Mouse (Mus musculus): ENCODE measurements at regions not wholly inside any gene's neighbourhood (a gene's known extent, or its start where the extent isn't known, plus 50 kb on each side); places are given as distances from the start of the nearest gene placed in this dataset.

DNA sequence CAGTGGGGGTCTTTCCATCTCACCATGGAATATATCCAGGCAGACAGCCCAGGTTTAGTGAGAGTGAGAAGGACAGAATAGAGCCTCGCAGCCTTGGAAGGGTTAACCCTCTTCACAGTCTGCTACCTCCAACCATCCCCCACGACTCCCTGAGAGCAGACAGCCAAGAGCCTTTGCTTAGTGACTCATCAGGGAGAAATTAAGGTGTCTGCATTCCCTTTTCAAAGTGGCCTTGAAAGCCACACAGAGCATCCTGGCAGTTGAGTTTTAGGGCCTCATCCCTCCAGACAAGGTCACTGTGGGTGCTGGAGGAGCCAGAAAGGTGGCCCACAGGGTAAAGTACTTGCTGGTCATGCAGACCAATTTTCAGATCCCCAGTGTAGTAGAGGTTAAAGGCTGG lies 149.9 kb upstream of the Sox11 start:
- Histone ChIP-seq H3K9ac (no peak overlapping the region), H3K36me3 (no peaks in the 10 kb centered on the region), H3K9me3 (no peaks in the 10 kb centered on the region), H3K4me1 (replicated peaks) (peaks cover 8% of the 10 kb centered on the region; the same call in 1 of the 2 replicates), H3K4me3 (replicated peaks) (no peak overlapping the region), H3K27ac (no peak overlapping the region), H3K4me2 (replicated peaks) (no peak overlapping the region), H3K27me3 (replicated peaks) (no peaks in the 10 kb centered on the region)
- peak; percentile 56; the same call in 1 of the 2 replicates for ATAC-seq
- WGBS = 14% methylated on average over 2 of the region's 2 CpGs

DNA sequence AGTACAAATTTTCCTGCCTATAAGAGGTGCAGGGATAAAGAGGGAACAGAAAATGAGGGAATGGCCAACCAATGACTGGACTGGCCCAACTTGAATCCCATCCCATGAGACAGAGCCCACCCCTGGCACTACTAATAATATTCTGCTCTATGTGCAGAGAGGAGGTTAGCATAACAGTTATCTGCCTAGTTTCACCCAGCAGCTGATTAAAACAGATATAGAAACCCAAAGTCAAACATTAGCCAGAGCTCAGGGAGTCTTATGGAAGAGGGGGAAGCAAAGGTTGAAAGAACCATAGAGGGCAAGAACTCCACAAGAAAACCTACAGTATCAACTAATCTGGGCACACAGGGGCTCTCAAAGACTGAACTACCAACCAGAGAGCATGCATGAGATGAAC lies 138.9 kb upstream of the Sox11 start:
- ATAC-seq = peak; percentile 66; the same call in 1 of the 2 replicates

DNA sequence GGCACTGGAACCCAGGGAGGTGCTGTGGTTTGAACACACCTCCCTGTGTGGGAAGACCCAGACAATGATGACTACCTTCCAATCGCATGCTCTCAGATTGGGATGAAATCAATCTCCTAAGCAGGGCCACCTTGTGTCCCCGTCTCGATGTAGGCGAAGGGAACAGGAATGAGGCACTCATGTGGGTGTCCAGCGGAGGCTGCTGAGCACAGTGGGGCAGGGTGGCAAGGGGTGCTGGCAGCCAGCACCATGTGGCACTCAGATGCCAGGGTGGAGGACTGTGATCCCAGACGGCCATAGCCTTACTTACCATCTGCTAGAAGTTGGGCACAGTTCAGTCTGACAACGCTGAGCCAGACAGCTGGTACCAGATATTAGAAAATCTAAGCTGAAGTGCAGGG lies 137.2 kb upstream of the Sox11 start:
- Histone ChIP-seq H3K4me2 (replicated peaks) (no peak overlapping the region), H3K27me3 (replicated peaks) (no peaks in the 10 kb centered on the region), H3K9ac (no peak overlapping the region), H3K9me3 (no peaks in the 10 kb centered on the region), H3K4me1 (replicated peaks) (no peaks in the 10 kb centered on the region), H3K4me3 (replicated peaks) (no peak overlapping the region), H3K27ac (no peak overlapping the region), H3K36me3 (no peaks in the 10 kb centered on the region)
- ATAC-seq = no peak
- 91% methylated on average over 7 of the region's 7 CpGs for WGBS

More for the DNA sequence above, 138.9 kb upstream of the Sox11 start:
- no peak overlapping the region for H3K4me2 ChIP-seq (replicated peaks)
- H3K9ac ChIP-seq = no peak overlapping the region
- no peaks in the 10 kb centered on the region for H3K36me3 ChIP-seq
- H3K4me3 ChIP-seq (replicated peaks) = no peak overlapping the region
- no peak overlapping the region for H3K27ac ChIP-seq
- H3K4me1 ChIP-seq (replicated peaks) = no peaks in the 10 kb centered on the region
- no peaks in the 10 kb centered on the region for H3K27me3 ChIP-seq (replicated peaks)
- no peaks in the 10 kb centered on the region for H3K9me3 ChIP-seq

DNA sequence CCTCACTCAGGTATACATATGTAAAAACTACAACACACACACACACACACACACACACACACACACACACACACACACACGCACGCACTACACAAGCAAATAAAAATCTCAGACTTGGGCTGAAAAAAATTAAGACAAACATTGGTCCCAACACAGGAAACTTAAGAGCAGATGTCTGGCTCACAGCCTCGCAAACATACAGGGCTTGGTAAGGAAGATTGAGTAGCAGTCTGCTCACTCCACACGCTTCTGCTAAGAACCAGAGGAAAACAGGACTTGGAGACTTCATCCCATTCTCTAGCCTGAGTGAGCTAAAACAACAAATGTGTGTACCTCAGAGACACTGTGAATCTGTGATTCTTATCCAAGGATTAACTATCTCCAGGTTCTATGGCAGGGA lies 132.3 kb upstream of the Sox11 start:
- Histone ChIP-seq H3K4me3 (replicated peaks) (no peak overlapping the region), H3K9ac (no peak overlapping the region), H3K36me3 (no peaks in the 10 kb centered on the region), H3K9me3 (no peaks in the 10 kb centered on the region), H3K27ac (0 out of 2 replicates have a peak overlapping the region, but pooled peaks have one; percentile 7), H3K4me2 (replicated peaks) (no peak overlapping the region), H3K27me3 (replicated peaks) (no peaks in the 10 kb centered on the region), H3K4me1 (replicated peaks) (peaks cover 11% of the 10 kb centered on the region)
- WGBS = 40% methylated on average over 4 of the region's 4 CpGs
- no peak for ATAC-seq

DNA sequence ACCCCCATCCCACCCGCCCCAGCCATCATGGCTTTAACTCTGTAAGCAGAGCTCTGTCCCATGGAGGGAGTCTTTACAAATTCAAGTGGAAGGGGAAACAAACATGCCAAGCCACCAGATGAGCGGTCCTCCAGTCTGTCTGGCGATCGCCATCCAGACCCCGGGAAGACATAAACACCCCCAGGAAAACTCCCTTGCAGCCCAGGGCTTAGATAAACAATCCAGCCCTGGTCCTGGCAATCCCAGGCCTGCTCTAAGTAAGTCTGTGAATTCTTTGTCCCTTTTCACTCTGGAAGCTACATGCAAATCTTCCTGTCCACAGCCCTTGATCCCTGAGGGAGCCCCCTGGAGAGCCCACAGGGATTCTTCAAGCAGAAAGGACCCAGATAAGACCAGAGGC lies 129.2 kb upstream of the Sox11 start:
- Histone ChIP-seq H3K9ac (no peak overlapping the region), H3K27ac (no peak overlapping the region), H3K36me3 (no peaks in the 10 kb centered on the region), H3K4me1 (replicated peaks) (peaks cover 11% of the 10 kb centered on the region), H3K4me2 (replicated peaks) (no peak overlapping the region), H3K27me3 (replicated peaks) (no peaks in the 10 kb centered on the region), H3K9me3 (no peaks in the 10 kb centered on the region), H3K4me3 (replicated peaks) (no peak overlapping the region)
- 29% methylated on average over 5 of the region's 5 CpGs for WGBS
- 0 out of 2 replicates have a peak, but pooled peaks have one; percentile 34 for ATAC-seq

DNA sequence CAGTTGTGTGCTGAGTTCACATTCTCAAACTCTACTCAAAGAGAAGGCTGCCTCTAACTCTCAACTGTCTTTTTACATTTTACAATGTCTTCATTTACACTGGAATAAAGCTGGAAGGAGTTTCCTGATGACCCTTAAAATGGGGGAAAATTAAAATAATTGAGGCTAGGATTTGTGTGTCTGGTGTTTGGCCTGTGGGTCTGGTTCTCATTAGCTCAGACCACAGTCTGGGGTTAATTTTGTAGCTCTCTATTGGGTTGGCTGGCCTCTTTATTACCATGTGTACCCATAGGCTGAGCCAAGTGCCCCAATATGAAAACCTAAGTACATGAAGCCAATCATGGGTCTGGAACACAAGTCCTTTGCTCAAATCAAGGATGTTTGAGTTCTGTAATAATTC lies 128.0 kb upstream of the Sox11 start:
- no peak for ATAC-seq
- Histone ChIP-seq H3K9me3 (no peaks in the 10 kb centered on the region), H3K27me3 (replicated peaks) (no peaks in the 10 kb centered on the region), H3K27ac (no peak overlapping the region), H3K4me1 (replicated peaks) (peaks cover 11% of the 10 kb centered on the region), H3K4me3 (replicated peaks) (no peak overlapping the region), H3K4me2 (replicated peaks) (no peak overlapping the region), H3K36me3 (no peaks in the 10 kb centered on the region), H3K9ac (no peak overlapping the region)

DNA sequence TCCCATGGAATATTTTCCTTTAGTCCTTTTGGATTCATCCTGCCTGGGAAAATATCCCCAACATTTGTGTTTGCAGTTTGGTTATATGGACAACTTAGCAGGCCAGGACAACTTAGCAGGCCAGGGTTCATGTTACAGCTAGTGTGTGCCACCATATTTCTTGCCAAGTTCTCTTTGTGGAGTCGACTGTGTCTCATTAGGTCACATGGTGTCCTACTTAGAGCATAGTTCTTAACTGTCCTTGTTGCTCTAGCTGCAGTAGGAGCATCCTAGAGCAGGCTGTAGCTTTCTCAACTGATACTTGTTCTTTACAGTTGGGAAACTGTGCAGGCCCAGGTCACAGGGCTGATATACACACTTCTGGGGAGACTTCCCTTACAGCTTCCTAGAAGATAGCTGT lies 126.4 kb upstream of the Sox11 start:
- H3K4me2 ChIP-seq (replicated peaks) = no peak overlapping the region
- H3K9me3 ChIP-seq = no peaks in the 10 kb centered on the region
- no peak overlapping the region for H3K27ac ChIP-seq
- peaks cover 10% of the 10 kb centered on the region for H3K4me1 ChIP-seq (replicated peaks)
- H3K4me3 ChIP-seq (replicated peaks) = no peak overlapping the region
- H3K27me3 ChIP-seq (replicated peaks) = no peaks in the 10 kb centered on the region
- no peak overlapping the region for H3K9ac ChIP-seq
- H3K36me3 ChIP-seq = no peaks in the 10 kb centered on the region
- no peak for ATAC-seq
- WGBS = 56% methylated on average over 1 of the region's 1 CpGs

DNA sequence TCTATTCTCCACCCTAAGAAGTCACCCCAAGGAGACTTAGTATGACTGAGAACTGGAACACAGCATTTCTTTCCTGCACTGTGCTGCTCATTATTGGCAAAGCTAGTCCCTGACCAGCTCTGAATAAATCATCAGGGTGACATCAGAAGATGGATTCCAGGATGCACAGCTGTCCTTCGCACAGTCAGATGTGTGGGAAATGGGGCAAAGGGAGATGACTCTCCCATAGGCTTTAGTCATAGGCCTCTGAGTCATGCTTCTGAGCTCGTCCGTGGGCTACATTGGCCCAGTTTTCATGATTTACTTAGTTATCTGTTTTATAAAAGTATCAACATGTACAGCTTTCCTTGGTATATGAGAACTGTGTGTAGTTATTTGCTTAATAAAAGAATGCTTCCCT lies 125.8 kb upstream of the Sox11 start:
- no peak overlapping the region for H3K27ac ChIP-seq
- H3K27me3 ChIP-seq (replicated peaks) = no peaks in the 10 kb centered on the region
- ATAC-seq = no peak
- H3K36me3 ChIP-seq = no peaks in the 10 kb centered on the region
- H3K4me2 ChIP-seq (replicated peaks) = no peak overlapping the region
- no peak overlapping the region for H3K9ac ChIP-seq
- 74% methylated on average over 3 of the region's 3 CpGs for WGBS
- H3K9me3 ChIP-seq = no peaks in the 10 kb centered on the region
- peaks cover 8% of the 10 kb centered on the region; the same call in 1 of the 2 replicates for H3K4me1 ChIP-seq (replicated peaks)
- no peak overlapping the region for H3K4me3 ChIP-seq (replicated peaks)

DNA sequence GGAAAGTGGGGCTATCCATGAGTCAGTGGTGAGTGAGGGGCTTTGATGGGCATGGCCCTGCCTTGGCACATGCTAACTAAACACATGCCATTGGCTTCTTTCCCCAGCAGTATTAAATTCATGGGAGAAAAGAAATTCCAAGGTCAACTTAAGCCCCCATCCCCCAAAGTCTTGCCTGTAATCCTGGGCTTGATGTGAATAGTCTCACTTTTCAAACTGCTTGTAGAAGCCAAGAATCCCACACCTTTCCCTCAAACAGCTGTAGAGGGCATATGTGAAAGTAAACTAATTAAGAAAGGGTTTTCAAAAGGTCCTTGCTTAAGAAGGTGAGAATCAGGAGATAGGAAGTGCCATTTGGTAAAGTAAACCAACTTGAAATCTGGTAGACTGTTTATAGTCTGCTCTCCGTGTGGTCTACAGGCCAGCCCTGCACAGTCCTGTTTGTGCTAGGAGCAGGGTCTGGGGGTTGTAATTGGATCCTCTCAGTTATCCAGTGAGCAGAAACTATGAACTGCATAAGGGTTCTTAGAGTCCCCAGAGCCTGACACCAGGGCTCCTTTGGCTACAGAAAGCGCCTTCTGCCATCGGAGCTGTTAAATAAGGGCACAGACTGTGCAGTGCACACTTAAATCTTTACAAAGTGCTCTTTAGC lies 123.3 kb upstream of the Sox11 start:
- H3K27me3 ChIP-seq (replicated peaks) = no peaks in the 10 kb centered on the region
- H3K4me3 ChIP-seq (replicated peaks) = no peak overlapping the region
- no peaks in the 10 kb centered on the region; the same call in 1 of the 2 replicates for H3K4me1 ChIP-seq (replicated peaks)
- H3K9ac ChIP-seq = no peak overlapping the region
- no peak overlapping the region for H3K4me2 ChIP-seq (replicated peaks)
- 37% methylated on average over 3 of the region's 3 CpGs for whole genome bisulfite sequencing
- no peaks in the 10 kb centered on the region for H3K9me3 ChIP-seq
- no peak for ATAC-seq
- no peaks in the 10 kb centered on the region for H3K36me3 ChIP-seq
- no peak overlapping the region for H3K27ac ChIP-seq

DNA sequence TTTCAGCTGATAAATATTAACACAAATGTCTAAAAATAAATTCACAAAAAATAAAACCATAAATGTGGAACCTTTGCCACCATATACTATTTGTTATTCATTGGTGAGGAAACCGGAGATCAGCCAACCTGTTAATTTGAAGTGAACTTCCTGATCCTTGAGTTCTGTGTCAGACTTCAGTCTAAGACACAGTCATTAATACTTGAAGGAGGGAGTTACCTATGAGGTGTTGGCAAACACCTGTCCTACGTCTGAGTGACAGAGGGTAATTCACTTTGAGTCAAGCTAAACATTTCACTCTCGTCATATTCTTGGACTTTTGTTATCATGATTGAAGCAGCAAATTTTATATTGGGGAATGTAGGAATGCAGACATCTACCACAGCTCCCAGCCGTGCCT lies 116.3 kb upstream of the Sox11 start:
- Histone ChIP-seq H3K4me3 (replicated peaks) (no peak overlapping the region), H3K9ac (no peak overlapping the region), H3K27ac (no peak overlapping the region), H3K36me3 (no peaks in the 10 kb centered on the region), H3K4me1 (replicated peaks) (no peaks in the 10 kb centered on the region), H3K4me2 (replicated peaks) (no peak overlapping the region), H3K9me3 (no peaks in the 10 kb centered on the region), H3K27me3 (replicated peaks) (no peaks in the 10 kb centered on the region)
- ATAC-seq = peak; percentile 71; the same call in 1 of the 2 replicates
- WGBS = 59% methylated on average over 4 of the region's 4 CpGs

DNA sequence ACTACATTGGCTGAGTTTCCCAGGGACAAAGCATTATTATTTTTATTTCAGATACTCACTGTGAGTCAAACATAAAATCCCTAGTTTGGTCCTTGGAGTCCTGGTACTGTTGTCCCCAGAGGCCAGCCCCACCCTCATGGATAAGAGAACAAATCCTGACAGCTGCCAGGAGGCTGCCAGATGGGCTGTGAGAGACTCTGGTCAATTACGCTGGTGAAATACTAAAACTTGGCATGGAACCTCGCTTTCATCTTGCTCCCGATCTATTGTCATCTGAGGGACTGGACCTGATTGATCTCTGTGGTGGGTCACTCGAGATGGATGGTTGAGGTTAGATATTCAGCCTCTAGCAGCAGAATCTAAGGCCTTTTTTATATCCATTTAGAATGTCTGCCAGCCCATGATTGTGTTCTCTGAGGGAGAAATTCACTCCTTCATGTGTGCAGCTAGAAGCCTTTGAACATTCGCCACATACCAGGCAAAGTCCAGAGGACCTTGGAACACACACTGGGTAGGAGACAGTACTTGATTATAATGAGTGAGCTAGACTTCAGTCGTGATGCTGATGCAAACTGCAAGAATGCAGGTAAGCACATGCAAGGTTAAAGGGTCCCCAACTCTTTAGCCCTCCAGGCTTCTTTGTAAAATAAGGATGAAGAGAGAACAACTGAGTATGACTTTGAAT lies 95.4 kb upstream of the Sox11 start:
- Histone ChIP-seq H3K27me3 (replicated peaks) (no peaks in the 10 kb centered on the region), H3K9me3 (no peaks in the 10 kb centered on the region), H3K36me3 (no peaks in the 10 kb centered on the region), H3K27ac (no peak overlapping the region), H3K4me3 (replicated peaks) (no peak overlapping the region), H3K9ac (no peak overlapping the region), H3K4me1 (replicated peaks) (no peaks in the 10 kb centered on the region), H3K4me2 (replicated peaks) (no peak overlapping the region)
- ATAC-seq = no peak
- WGBS = 67% methylated on average over 6 of the region's 6 CpGs

DNA sequence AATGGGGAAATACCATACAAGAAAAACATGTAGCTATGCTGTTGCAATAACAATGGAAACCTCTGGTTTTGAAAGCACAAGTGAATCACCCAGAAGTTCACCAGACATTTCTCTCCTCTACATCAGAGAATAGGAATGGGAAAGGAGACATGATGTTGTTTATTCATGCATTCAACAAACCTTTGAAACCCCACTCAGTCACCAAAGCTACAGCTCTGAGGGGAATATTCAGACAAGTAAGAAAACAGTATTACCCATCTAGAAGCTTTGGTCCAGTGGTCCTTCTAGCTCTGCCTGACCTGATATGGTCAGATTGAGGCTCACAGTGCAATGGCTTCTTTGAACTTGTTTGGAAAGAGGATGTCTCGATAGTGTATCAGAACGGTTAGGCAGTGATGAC lies 89.0 kb upstream of the Sox11 start:
- no peak for ATAC-seq
- WGBS = 79% methylated on average over 2 of the region's 2 CpGs
- no peaks in the 10 kb centered on the region for H3K27me3 ChIP-seq (replicated peaks)

DNA sequence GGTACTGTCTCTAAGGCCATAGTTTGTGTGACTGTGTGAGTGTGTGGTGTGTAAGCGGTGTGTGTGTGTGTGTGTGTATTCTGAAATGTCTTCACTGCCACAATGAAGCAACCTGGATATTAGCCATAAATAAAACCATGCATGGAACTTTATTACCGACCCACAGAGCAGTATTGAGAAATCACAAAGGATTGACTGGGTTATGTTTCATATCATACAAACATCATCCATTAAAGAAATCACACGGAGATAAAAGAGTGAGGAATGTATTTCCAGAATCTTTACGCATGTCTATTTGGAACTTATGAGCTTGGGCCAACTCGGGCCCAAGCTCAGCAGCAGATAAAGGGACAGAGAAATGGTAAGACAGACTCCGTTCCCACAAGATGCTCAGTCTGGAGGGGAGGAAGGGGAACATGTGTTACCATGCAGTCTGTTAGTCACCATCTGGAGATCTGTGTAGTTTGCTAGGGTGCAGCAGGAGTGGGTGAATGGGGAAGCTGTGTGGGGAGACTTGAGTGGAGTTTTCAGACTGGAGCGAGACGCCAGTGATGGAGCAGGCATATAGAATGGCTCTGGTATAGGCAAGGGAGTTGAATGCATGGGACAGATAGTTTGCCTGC lies 75.1 kb upstream of the Sox11 start:
- no peaks in the 10 kb centered on the region for H3K9me3 ChIP-seq
- H3K4me1 ChIP-seq (replicated peaks) = no peaks in the 10 kb centered on the region
- H3K4me3 ChIP-seq (replicated peaks) = no peak overlapping the region
- no peak for ATAC-seq
- H3K27me3 ChIP-seq (replicated peaks) = no peaks in the 10 kb centered on the region
- WGBS = 76% methylated on average over 8 of the region's 8 CpGs
- no peak overlapping the region for H3K27ac ChIP-seq
- H3K9ac ChIP-seq = no peak overlapping the region
- no peaks in the 10 kb centered on the region for H3K36me3 ChIP-seq
- H3K4me2 ChIP-seq (replicated peaks) = no peak overlapping the region

More for the DNA sequence above, 89.0 kb upstream of the Sox11 start:
- Histone ChIP-seq H3K9me3 (no peaks in the 10 kb centered on the region), H3K9ac (no peak overlapping the region), H3K27ac (no peak overlapping the region), H3K4me3 (replicated peaks) (no peak overlapping the region), H3K36me3 (no peaks in the 10 kb centered on the region), H3K4me2 (replicated peaks) (no peak overlapping the region), H3K4me1 (replicated peaks) (no peaks in the 10 kb centered on the region)

All from intestine, embryonic 15.5 days (tissue).